Mouse (Mus musculus): ENCODE data around the gene Ap1g2. TPM values are rescaled to one million over a fixed set of nuclear protein-coding genes. Genes with fewer than 3 reads are reported as not detected.

The Ap1g2 gene
- polyA plus RNA-seq, 1 experiment from 2014 or later: 5.4 TPM

DNA sequence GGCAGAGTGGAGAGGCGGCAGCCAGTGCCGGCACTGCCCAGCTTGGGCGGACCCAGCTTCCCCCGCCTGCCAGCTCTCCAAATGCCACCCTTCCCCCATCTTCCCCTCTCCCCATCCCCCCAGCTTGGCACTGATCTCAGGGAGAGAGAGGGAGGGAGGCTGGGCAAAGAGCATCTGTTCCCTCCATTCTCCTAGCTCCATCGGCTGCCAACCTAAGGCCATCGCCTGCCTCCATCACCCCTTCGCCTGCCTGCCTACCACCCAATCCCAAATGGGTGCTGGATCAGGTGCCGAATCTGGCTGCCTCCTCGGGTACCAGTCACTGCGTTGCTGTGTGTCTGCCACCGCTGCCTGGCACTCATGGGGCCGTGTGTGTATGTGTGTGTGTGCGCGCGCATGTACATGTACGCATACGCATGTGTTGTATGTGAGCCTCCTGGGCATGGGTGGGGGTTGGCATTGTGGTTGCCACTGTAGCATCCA is 52.6 kb downstream of the Ap1g2 start:
- Histone ChIP-seq H3K27ac (ENCODE audit: low read depth, low read length) (peak overlapping the region; percentile 93), H3K9ac (replicated peaks; ENCODE audit: low read depth, low read length) (peak overlapping the region; percentile 50), H3K36me3 (ENCODE audit: control insufficient read depth, insufficient read depth, low read length) (no peaks in the 10 kb centered on the region), H3K9me3 (ENCODE audit: control insufficient read depth, low read length) (no peaks in the 10 kb centered on the region), H3K4me2 (ENCODE audit: low read depth, low read length) (peak overlapping the region; percentile 49), H3K4me1 (ENCODE audit: control insufficient read depth, insufficient read depth, low read length) (peaks cover 15% of the 10 kb centered on the region), H3K4me3 (ENCODE audit: low read depth, low read length) (peak overlapping the region; percentile 31), H3K27me3 (ENCODE audit: control insufficient read depth, insufficient read depth, low read length) (no peaks in the 10 kb centered on the region)
- peak; percentile 78 for ATAC-seq (ENCODE audit: low read depth)
- WGBS: 49% methylated on average over 15 of the region's 17 CpGs

- H3K9me3 ChIP-seq (ENCODE audit: control insufficient read depth, low read length): no peaks in the 10 kb centered on the region
- peaks cover 15% of the 10 kb centered on the region for H3K4me1 ChIP-seq (ENCODE audit: control insufficient read depth, insufficient read depth, low read length)
- peak overlapping the region; percentile 93 for H3K27ac ChIP-seq (ENCODE audit: low read depth, low read length)
- 50% methylated on average over 4 of the region's 4 CpGs for WGBS
- H3K27me3 ChIP-seq (ENCODE audit: control insufficient read depth, insufficient read depth, low read length): no peaks in the 10 kb centered on the region
- 0 out of 2 replicates have a peak overlapping the region, but pooled peaks have one; percentile 31 for H3K4me3 ChIP-seq (ENCODE audit: low read depth, low read length)
- ATAC-seq (ENCODE audit: low read depth): no peak
- no peak overlapping the region for H3K9ac ChIP-seq (replicated peaks; ENCODE audit: low read depth, low read length)
- peak overlapping the region; percentile 49; the same call in 1 of the 2 replicates for H3K4me2 ChIP-seq (ENCODE audit: low read depth, low read length)
- no peaks in the 10 kb centered on the region for H3K36me3 ChIP-seq (ENCODE audit: control insufficient read depth, insufficient read depth, low read length)
Observed at GRCm38 (mm10) chr14:55053050-55053449, 53.3 kb downstream of the Ap1g2 start.

DNA sequence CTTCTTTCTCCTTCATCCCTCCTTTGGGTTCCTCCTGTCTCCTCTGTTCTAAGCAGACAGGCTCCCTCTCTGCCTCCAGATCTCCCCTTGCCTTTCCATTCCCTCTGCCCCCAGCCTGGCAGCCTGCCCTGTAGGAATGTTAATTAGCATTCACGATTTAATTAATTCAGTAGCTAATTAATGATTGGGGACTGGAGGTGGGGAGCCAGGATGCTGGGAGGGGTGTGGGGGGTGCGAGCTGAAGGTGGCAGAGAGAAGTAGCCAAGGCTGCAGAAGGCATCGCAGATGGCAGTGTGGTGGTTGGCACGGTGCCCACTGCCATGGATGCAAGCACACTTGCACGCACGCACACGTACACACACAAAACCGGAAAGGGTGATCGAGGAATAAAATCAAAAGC is 53.9 kb downstream of the Ap1g2 start:
- no peaks in the 10 kb centered on the region for H3K9me3 ChIP-seq (ENCODE audit: control insufficient read depth, low read length)
- H3K4me1 ChIP-seq (ENCODE audit: control insufficient read depth, insufficient read depth, low read length): peaks cover 15% of the 10 kb centered on the region
- 54% methylated on average over 9 of the region's 9 CpGs for WGBS
- H3K36me3 ChIP-seq (ENCODE audit: control insufficient read depth, insufficient read depth, low read length): no peaks in the 10 kb centered on the region
- H3K27me3 ChIP-seq (ENCODE audit: control insufficient read depth, insufficient read depth, low read length): no peaks in the 10 kb centered on the region
- H3K4me2 ChIP-seq (ENCODE audit: low read depth, low read length): peak overlapping the region; percentile 49; the same call in 1 of the 2 replicates
- peak; percentile 63 for ATAC-seq (ENCODE audit: low read depth)
- peak overlapping the region; percentile 93 for H3K27ac ChIP-seq (ENCODE audit: low read depth, low read length)
- no peak overlapping the region for H3K4me3 ChIP-seq (ENCODE audit: low read depth, low read length)
- H3K9ac ChIP-seq (replicated peaks; ENCODE audit: low read depth, low read length): no peak overlapping the region

Other genes with a start within 250 kb of the Ap1g2 start
- gene Homez, start 235.6 kb downstream of the Ap1g2 start, polyA plus RNA-seq (2014; fragmentation: Nextera tagmentation; extraction: Ambion mirVana): 10.0 and 11.7 TPM in 2 replicates
- gene Ppp1r3e, start 229.0 kb downstream of the Ap1g2 start, polyA plus RNA-seq (2014; fragmentation: Nextera tagmentation; extraction: Ambion mirVana): 3.8 and 7.2 TPM in 2 replicates
- 4.8 and 5.3 TPM in 2 replicates for gene Bcl2l2, start 223.2 kb downstream of the Ap1g2 start, polyA plus RNA-seq (2014; fragmentation: Nextera tagmentation; extraction: Ambion mirVana)
- not detected in 2 replicates for gene Gm20521, start 223.2 kb downstream of the Ap1g2 start, polyA plus RNA-seq (2014; fragmentation: Nextera tagmentation; extraction: Ambion mirVana)
- gene Pabpn1, start 214.1 kb downstream of the Ap1g2 start, polyA plus RNA-seq (2014; fragmentation: Nextera tagmentation; extraction: Ambion mirVana): 149 and 176 TPM in 2 replicates
- gene Slc22a17, start 193.5 kb downstream of the Ap1g2 start, polyA plus RNA-seq (2014; fragmentation: Nextera tagmentation; extraction: Ambion mirVana): 121 and 122 TPM in 2 replicates
- gene Efs, start 180.5 kb downstream of the Ap1g2 start, polyA plus RNA-seq (2014; fragmentation: Nextera tagmentation; extraction: Ambion mirVana): 9.9 and 13.5 TPM in 2 replicates
- gene Il25, start 173.9 kb downstream of the Ap1g2 start, polyA plus RNA-seq (2014; fragmentation: Nextera tagmentation; extraction: Ambion mirVana): 0.39 and 0.76 TPM in 2 replicates
- gene Cmtm5, start 170.3 kb downstream of the Ap1g2 start, polyA plus RNA-seq (2014; fragmentation: Nextera tagmentation; extraction: Ambion mirVana): 10.4 and 17.5 TPM in 2 replicates
- 0.23 and 1.7 TPM in 2 replicates for gene Myh6, start 139.7 kb downstream of the Ap1g2 start, polyA plus RNA-seq (2014; fragmentation: Nextera tagmentation; extraction: Ambion mirVana)
- not detected in 2 replicates for gene Gm17428, start 129.7 kb downstream of the Ap1g2 start, polyA plus RNA-seq (2014; fragmentation: Nextera tagmentation; extraction: Ambion mirVana)
- 4.5 and 4.8 TPM in 2 replicates for gene Myh7, start 112.0 kb downstream of the Ap1g2 start, polyA plus RNA-seq (2014; fragmentation: Nextera tagmentation; extraction: Ambion mirVana)
- gene Ngdn, start 91.1 kb downstream of the Ap1g2 start, polyA plus RNA-seq (2014; fragmentation: Nextera tagmentation; extraction: Ambion mirVana): 44.9 and 50.9 TPM in 2 replicates
- 23.9 and 27.3 TPM in 2 replicates for gene Zfhx2, start 14.3 kb downstream of the Ap1g2 start, polyA plus RNA-seq (2014; fragmentation: Nextera tagmentation; extraction: Ambion mirVana)
- gene Thtpa, start 11.8 kb downstream of the Ap1g2 start, polyA plus RNA-seq (2014; fragmentation: Nextera tagmentation; extraction: Ambion mirVana): 29.3 and 32.0 TPM in 2 replicates
- 36.2 and 41.3 TPM in 2 replicates for gene Jph4, start 10.3 kb upstream of the Ap1g2 start, polyA plus RNA-seq (2014; fragmentation: Nextera tagmentation; extraction: Ambion mirVana)
- 1.0 and 1.9 TPM in 2 replicates for gene Dhrs2, start 115.4 kb upstream of the Ap1g2 start, polyA plus RNA-seq (2014; fragmentation: Nextera tagmentation; extraction: Ambion mirVana)

All from neural tube, embryonic 14.5 days (tissue).